Mouse (Mus musculus) liver, adult 10 weeks (tissue): ENCODE measurements around the gene Kremen2. TPM values are rescaled to one million over a fixed set of nuclear protein-coding genes. Genes with fewer than 3 reads are reported as not detected.

Source experiments
- polyA plus RNA-seq: library from polyadenylated mRNA; stranded (reverse); fragments of 350-450 nt; fragmentation: Illumina TruSeq; extraction: RNeasy Lipid Tissue Mini Kit (QIAGEN cat#74804); gene quantifications from one replicate; pipeline ENCODE4 v1.2.3, GENCODE M21; 2014; ENCODE audit warnings: low read depth, low replicate concordance

Gene Kremen2
- polyA plus RNA-seq, result not detected

GRCm38 (mm10) chr17:23745301-23746251 lies at the start of gene Kremen2:
Gene Kremen2, minus strand, starts transcription at chr17:23745833.

GRCm38 (mm10) chr17:23790269-23791078 lies 44.8 kb upstream of the Kremen2 start, which contains the start of gene Srrm2:
Gene Srrm2, plus strand, starts transcription at chr17:23790532.

GRCm38 (mm10) chr17:23785561-23786471 lies 40.2 kb upstream of the Kremen2 start, which contains the start of gene Flywch2:
Gene Flywch2, minus strand, starts transcription at chr17:23786081.

GRCm38 (mm10) chr17:23771284-23772218 lies 25.9 kb upstream of the Kremen2 start, which contains the start of gene Flywch1:
Gene Flywch1, minus strand, starts transcription at chr17:23771602.

GRCm38 (mm10) chr17:23740598-23741021 lies 5.0 kb downstream of the Kremen2 start, which contains the start of gene Paqr4:
Gene Paqr4, minus strand, starts transcription at chr17:23740867.

GRCm38 (mm10) chr17:23725999-23726757 lies 19.5 kb downstream of the Kremen2 start, which contains the start of gene Pkmyt1:
Gene Pkmyt1, plus strand, starts transcription at chr17:23726336.

GRCm38 (mm10) chr17:23722376-23723125 lies 23.1 kb downstream of the Kremen2 start, which contains the start of gene 1520401A03Rik:
Gene 1520401A03Rik, minus strand, starts transcription at chr17:23722783.

Other genes with a start within 250 kb of the Kremen2 start
- 0.45 TPM for gene Zfp213, start 181.6 kb downstream of the Kremen2 start, polyA plus RNA-seq
- not detected for gene Zfp13, start 146.3 kb downstream of the Kremen2 start, polyA plus RNA-seq
- not detected for gene Zscan10, start 145.0 kb downstream of the Kremen2 start, polyA plus RNA-seq
- not detected for gene Mmp25, start 100.6 kb downstream of the Kremen2 start, polyA plus RNA-seq
- gene Bicdl2, start 85.3 kb downstream of the Kremen2 start, polyA plus RNA-seq, result not detected
- gene Hcfc1r1, start 72.2 kb downstream of the Kremen2 start, polyA plus RNA-seq, result 6.7 TPM
- 0.82 TPM for gene Thoc6, start 72.0 kb downstream of the Kremen2 start, polyA plus RNA-seq
- 0.85 TPM for gene Tnfrsf12a, start 68.4 kb downstream of the Kremen2 start, polyA plus RNA-seq
- not detected for gene Cldn6, start 66.6 kb downstream of the Kremen2 start, polyA plus RNA-seq
- gene Cldn9, start 61.8 kb downstream of the Kremen2 start, polyA plus RNA-seq, result not detected
- not detected for gene 1520401A03Rik, start 23.1 kb downstream of the Kremen2 start, polyA plus RNA-seq
- 0.19 TPM for gene Pkmyt1, start 19.5 kb downstream of the Kremen2 start, polyA plus RNA-seq
- 0.61 TPM for gene Paqr4, start 5.0 kb downstream of the Kremen2 start, polyA plus RNA-seq
- gene Flywch1, start 25.8 kb upstream of the Kremen2 start, polyA plus RNA-seq, result 1.4 TPM
- gene Flywch2, start 40.2 kb upstream of the Kremen2 start, polyA plus RNA-seq, result not detected
- 42.5 TPM for gene Srrm2, start 44.7 kb upstream of the Kremen2 start, polyA plus RNA-seq
- gene Elob, start 83.3 kb upstream of the Kremen2 start, polyA plus RNA-seq, result 9.9 TPM
- gene Prss33, start 90.2 kb upstream of the Kremen2 start, polyA plus RNA-seq, result not detected
- not detected for gene Prss32, start 98.0 kb upstream of the Kremen2 start, polyA plus RNA-seq
- not detected for gene Prss41, start 98.3 kb upstream of the Kremen2 start, polyA plus RNA-seq
- gene Prss21, start 122.2 kb upstream of the Kremen2 start, polyA plus RNA-seq, result not detected
- not detected for gene Dcpp1, start 135.0 kb upstream of the Kremen2 start, polyA plus RNA-seq
- gene Dcpp2, start 135.0 kb upstream of the Kremen2 start, polyA plus RNA-seq, result not detected
- gene Dcpp3, start 171.6 kb upstream of the Kremen2 start, polyA plus RNA-seq, result not detected
- gene Sbp, start 195.8 kb upstream of the Kremen2 start, polyA plus RNA-seq, result not detected
- not detected for gene Sbpl, start 209.4 kb upstream of the Kremen2 start, polyA plus RNA-seq
- not detected for gene Prss30, start 234.7 kb upstream of the Kremen2 start, polyA plus RNA-seq